Mouse (Mus musculus): ENCODE results near the gene Fcho1. TPM values are rescaled to one million over a fixed set of nuclear protein-coding genes. Genes with fewer than 3 reads are reported as not detected.

Fcho1 gene
- polyA plus RNA-seq, 1 experiment, result 201 TPM

DNA sequence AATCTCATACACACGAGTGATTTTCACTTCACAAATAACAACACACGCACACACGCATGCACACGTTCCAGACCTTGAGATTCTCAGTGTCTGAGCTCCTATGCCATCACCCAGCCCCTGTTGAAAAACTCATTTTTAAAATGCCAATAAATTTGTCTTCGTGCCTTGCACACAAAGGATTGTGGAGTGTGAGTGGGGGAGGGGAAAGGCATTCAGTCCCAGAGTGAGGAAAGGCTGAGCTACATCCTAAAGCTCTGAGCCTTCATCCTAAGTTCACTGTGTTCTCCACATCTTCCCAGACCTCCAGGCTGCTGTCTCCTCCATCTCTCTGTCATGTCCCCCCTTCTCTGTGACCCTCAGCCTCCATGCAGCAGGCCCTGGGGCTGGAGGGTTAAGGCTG lies 58.3 kb downstream of the Fcho1 start:
- DNase-seq (ENCODE audit: extremely low spot score in 1 of 2, low spot score in 1 of 2), result no peak

DNA sequence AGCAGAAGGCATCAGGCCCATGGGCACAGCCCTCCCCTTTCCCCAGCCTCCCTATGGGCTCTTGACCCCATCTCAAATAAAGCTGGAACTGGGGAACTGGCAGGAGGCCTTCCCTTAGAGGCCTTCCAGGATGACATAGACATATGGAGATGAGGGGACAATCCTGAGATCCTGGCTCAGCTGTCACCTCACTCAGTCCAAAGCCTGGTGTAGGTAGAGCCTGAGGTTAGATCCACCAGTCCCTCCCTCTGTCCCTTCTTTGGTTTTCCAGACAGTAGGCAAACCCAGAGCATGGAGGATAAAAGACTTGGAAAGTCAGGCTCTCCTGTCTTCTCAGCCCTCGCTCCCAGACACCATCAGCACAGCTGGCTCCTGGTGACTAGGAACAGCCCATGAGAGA lies 58.7 kb downstream of the Fcho1 start:
- no peak for DNase-seq (ENCODE audit: extremely low spot score in 1 of 2, low spot score in 1 of 2)

DNA sequence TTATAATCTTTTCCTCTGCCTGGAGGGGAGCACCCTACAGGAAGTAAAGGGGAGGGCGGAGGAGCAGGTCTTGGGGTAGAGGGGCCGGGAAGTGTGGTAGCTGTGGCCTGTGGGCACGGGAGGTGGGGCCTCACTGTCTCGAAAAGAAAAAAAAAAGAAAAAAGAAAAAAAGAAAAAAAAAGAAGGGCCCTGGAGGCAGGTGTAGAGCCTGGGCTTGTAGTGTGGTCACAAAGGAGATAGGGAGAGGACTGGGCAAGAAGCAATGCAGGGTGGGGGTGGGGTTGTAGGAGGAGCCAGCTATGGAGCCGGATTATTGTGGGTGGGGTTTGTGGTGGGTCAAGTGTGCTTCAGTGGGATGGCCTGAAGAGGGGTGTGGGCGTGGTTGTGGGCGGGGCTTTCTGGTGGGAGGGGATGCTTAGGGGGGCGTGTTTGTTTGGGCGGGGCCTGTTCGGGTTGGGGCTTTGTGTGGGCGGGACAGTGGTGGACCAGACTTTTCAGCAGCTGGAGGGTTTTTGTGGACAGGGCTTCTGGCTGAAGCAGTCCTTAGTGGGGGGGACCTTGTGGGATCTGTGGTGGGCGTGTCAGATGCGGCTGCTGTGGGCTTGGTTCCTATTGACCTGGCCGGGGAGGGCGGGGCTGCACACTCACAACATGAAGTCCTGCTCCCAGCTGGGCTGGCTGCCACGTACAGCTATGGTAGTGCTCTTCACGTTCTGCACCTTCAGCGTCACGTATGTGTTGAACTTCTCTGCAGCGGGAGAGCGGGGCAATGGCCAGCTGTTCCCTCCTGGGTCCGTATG lies 60.0 kb downstream of the Fcho1 start:
- no peak for DNase-seq (ENCODE audit: extremely low spot score in 1 of 2, low spot score in 1 of 2)

DNA sequence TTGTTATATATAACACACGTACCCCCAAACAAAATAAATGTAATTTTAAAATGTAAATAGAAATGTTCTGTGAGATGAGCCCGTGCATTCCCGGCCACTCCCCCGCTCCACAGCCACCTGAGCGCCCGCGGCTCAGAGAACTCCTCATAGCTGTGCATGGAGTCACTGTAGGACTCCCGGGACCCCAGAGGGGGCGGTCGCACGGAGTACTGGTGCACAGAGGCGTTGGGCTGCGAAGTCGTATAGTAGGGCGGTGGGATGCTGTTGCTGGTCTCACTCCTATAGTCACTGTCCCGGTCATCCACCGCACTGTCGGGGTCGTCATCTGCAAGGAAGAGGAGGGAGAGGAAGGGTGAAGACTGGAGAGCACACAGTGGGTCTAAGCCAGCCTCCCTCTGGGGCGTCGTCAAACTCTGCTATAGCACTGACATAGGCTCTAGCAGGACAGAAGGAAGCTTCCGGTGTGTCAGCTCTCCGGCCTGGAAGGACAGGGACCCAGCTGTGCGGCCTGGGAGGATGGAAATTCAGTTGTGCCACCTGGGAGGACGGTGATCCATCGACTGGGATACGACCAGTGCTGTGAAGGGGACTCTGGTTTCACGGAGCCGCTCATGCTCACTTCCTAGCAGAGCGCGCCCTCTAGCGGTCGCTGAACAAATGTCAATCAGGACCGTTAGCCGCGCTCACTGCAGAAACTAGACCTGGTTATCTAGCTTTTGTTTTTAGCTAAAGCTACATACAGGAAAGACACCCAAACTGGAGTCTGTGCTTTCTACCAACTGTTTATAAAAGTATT lies 65.0 kb downstream of the Fcho1 start:
- DNase-seq (ENCODE audit: extremely low spot score in 1 of 2, low spot score in 1 of 2), result peak; percentile 67 to 93

DNA sequence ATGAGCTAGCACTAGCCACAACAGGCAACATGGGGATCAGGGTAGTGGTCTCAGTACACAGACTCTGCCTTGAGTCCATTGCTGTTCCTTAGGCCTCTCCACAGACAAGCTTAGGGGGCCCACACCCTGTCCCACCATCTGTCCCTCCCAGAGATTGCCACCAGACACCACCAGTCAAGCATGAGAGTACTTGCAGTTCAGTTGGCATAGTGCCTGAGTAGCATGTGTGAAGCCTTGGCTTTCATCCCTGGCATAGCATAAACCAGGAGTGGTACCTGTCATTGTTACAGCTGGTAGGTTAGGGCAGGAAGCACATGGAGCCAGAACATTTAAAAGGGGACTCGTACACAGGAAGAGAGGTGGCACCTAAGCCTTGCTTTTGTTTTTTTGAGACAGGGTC lies 65.8 kb downstream of the Fcho1 start:
- DNase-seq (ENCODE audit: extremely low spot score in 1 of 2, low spot score in 1 of 2), result no peak

DNA sequence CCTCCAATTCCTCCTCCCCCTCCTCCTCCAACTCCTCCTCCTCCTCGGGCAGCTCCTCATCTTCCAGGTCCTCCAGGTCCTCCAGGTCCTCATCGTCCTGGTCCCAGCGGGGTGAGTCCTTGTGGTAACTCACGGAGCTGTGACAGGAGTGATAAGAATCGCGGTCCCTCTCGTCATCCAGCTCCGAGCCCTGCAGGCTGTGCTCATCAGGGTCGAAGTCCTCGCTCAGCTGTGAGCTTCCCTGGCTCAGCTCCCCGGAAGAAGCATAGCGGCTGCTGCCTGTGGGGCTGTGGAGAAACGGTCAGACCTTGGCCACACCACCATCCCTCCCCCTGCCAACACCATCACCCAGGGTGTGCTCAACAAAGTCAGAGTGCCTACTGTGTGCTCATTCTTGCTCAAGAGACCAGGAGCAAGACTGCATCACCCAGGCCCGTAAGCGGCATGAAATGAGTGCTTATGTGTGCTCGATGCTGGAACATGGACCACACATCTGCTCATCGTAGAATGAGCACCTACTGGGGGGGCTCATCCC lies 66.9 kb downstream of the Fcho1 start:
- DNase-seq (ENCODE audit: extremely low spot score in 1 of 2, low spot score in 1 of 2), result no peak

Other genes starting within 250 kb of the Fcho1 start
- gene Ano8, start 239.8 kb downstream of the Fcho1 start, polyA plus RNA-seq (2012; rRNA removed), result 74.5 and 77.0 TPM in 2 replicates
- gene Gtpbp3, start 237.6 kb downstream of the Fcho1 start, polyA plus RNA-seq (2012; rRNA removed), result 32.4 and 34.4 TPM in 2 replicates
- 9.7 and 13.6 TPM in 2 replicates for gene Plvap, start 214.0 kb downstream of the Fcho1 start, polyA plus RNA-seq (2012; rRNA removed)
- not detected in 2 replicates for gene Ccdc194, start 200.0 kb downstream of the Fcho1 start, polyA plus RNA-seq (2012; rRNA removed)
- gene Bst2, start 188.3 kb downstream of the Fcho1 start, polyA plus RNA-seq (2012; rRNA removed), result 20.9 and 22.9 TPM in 2 replicates
- gene Mvb12a, start 182.8 kb downstream of the Fcho1 start, polyA plus RNA-seq (2012; rRNA removed), result 81.2 and 87.6 TPM in 2 replicates
- gene Tmem221, start 166.8 kb downstream of the Fcho1 start, polyA plus RNA-seq (2012; rRNA removed), result 0.13 and 0.14 TPM in 2 replicates
- gene Nxnl1, start 159.1 kb downstream of the Fcho1 start, polyA plus RNA-seq (2012; rRNA removed), result 0.06 TPM in 1 of 2 replicates, not detected in the other
- 183 and 191 TPM in 2 replicates for gene Slc27a1, start 156.8 kb downstream of the Fcho1 start, polyA plus RNA-seq (2012; rRNA removed)
- gene Pgls, start 133.5 kb downstream of the Fcho1 start, polyA plus RNA-seq (2012; rRNA removed), result 45.6 and 51.6 TPM in 2 replicates
- 4.3 and 4.5 TPM in 2 replicates for gene Fam129c, start 128.1 kb downstream of the Fcho1 start, polyA plus RNA-seq (2012; rRNA removed)
- gene Colgalt1, start 114.7 kb downstream of the Fcho1 start, polyA plus RNA-seq (2012; rRNA removed), result 99.4 and 104 TPM in 2 replicates
- gene Unc13a, start 54.0 kb downstream of the Fcho1 start, polyA plus RNA-seq (2012; rRNA removed), result 172 and 176 TPM in 2 replicates
- 5.6 and 5.7 TPM in 2 replicates for gene Jak3, start 49.4 kb downstream of the Fcho1 start, polyA plus RNA-seq (2012; rRNA removed)
- 1.4 and 1.8 TPM in 2 replicates for gene Insl3, start 36.5 kb downstream of the Fcho1 start, polyA plus RNA-seq (2012; rRNA removed)
- gene B3gnt3, start 23.9 kb downstream of the Fcho1 start, polyA plus RNA-seq (2012; rRNA removed), result 0.71 and 1.0 TPM in 2 replicates
- gene Zfp709, start 156.3 kb upstream of the Fcho1 start, polyA plus RNA-seq (2012; rRNA removed), result 2.3 and 3.1 TPM in 2 replicates
- gene Zfp882, start 182.9 kb upstream of the Fcho1 start, polyA plus RNA-seq (2012; rRNA removed), result 4.7 and 6.1 TPM in 2 replicates
- gene Zfp617, start 182.9 kb upstream of the Fcho1 start, polyA plus RNA-seq (2012; rRNA removed), result 20.7 and 23.1 TPM in 2 replicates
- gene Zfp961, start 225.3 kb upstream of the Fcho1 start, polyA plus RNA-seq (2012; rRNA removed), result 18.0 and 18.2 TPM in 2 replicates